Mouse (Mus musculus) ES-E14 (cell line): ENCODE results near the gene Zfp280c.

Experiments used
- ZC3H11A ChIP-seq: IDR thresholded peaks from 2 replicates; pipeline ENCODE4 v1.6.1; 2012; ENCODE audit warnings: low read depth, mild to moderate bottlenecking, inconsistent platforms, low read length, borderline replicate concordance
- ZNF384 ChIP-seq: IDR thresholded peaks from 2 replicates; pipeline ENCODE4 v1.6.1; 2012; ENCODE audit warnings: low read depth, low read length, inconsistent platforms

DNA sequence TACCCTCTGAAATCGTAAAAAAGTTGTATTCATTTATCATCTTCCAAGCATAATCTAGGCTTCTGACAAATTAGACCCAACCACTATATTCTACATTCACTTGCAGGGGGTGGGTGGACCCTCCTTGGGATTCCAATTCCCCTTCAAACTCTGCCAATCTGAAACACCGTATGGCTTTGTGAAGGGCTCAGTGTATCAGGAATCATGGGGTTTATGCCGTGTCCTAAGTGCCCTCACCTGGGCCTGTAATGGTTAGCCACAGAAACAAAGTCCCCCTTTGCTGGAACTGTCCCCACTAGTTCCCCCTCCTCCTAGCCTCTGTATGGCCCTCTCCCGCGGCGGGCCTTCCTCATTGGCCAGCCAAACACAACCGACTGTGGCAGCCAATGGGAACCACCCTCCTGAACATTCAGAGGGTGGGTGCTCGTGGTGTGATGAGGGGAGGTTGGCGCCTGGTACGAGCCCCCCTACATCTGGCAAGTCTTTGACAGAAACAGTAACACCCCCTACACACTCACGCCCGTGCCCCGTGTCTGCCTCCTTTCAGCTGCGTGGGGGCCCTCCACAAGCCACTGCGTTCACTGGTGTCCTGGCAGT lies 76.0 kb downstream of the Zfp280c start:
- TF ChIP-seq ZC3H11A: no peak
- TF ChIP-seq ZNF384: no peak
